Mouse (Mus musculus): Measurements from ENCODE around the gene Ttc7b. TPM values are rescaled to one million over a fixed set of nuclear protein-coding genes. Genes with fewer than 3 reads are reported as not detected.

The Ttc7b gene
- total and polyA plus RNA-seq, 2 experiments: 7.7 to 10.7 TPM

- H3K27me3 ChIP-seq (ENCODE audit: control insufficient read depth, insufficient read depth, low read length): no peaks in the 10 kb centered on the region
- 0 out of 2 replicates have a peak, but pooled peaks cover 1% of the 10 kb centered on the region for H3K4me1 ChIP-seq (ENCODE audit: control insufficient read depth, insufficient read depth, low read length)
- 91% methylated on average over 16 of the region's 16 CpGs for WGBS
- no peaks in the 10 kb centered on the region for H3K79me2 ChIP-seq (ENCODE audit: control insufficient read depth, insufficient read depth, low read length)
- no peak overlapping the region for H3K9ac ChIP-seq (ENCODE audit: low read depth, low read length)
- peaks cover 12% of the 10 kb centered on the region for H3K36me3 ChIP-seq (ENCODE audit: control insufficient read depth, insufficient read depth, low read length)
- H3K4me3 ChIP-seq (ENCODE audit: insufficient read depth, low read depth, low read length): no peak overlapping the region
- H3K27ac ChIP-seq (replicated peaks; ENCODE audit: insufficient read depth, low read depth, low read length): no peak overlapping the region
- no peak for DNase-seq (ENCODE audit: extremely low read depth, low read depth, low spot score)
- TF ChIP-seq CTCF (IDR thresholded peaks at IDR 0.05; ENCODE audit: low read depth, low read length) (no peak), POLR2A (IDR thresholded peaks at IDR 0.05; ENCODE audit: extremely low read depth, insufficient read depth, low read length) (no peak)
These were observed 167.4 kb downstream of the Ttc7b start for GRCm38 (mm10) chr12:100353075-100353782.

GRCm38 (mm10) chr12:100352094-100352493 lies 168.5 kb downstream of the Ttc7b start:
- Histone ChIP-seq H3K4me3 (ENCODE audit: insufficient read depth, low read depth, low read length) (no peak overlapping the region), H3K36me3 (ENCODE audit: control insufficient read depth, insufficient read depth, low read length) (peaks cover 12% of the 10 kb centered on the region), H3K4me1 (ENCODE audit: control insufficient read depth, insufficient read depth, low read length) (0 out of 2 replicates have a peak, but pooled peaks cover 1% of the 10 kb centered on the region), H3K79me2 (ENCODE audit: control insufficient read depth, insufficient read depth, low read length) (no peaks in the 10 kb centered on the region), H3K27me3 (ENCODE audit: control insufficient read depth, insufficient read depth, low read length) (no peaks in the 10 kb centered on the region), H3K9ac (ENCODE audit: low read depth, low read length) (no peak overlapping the region), H3K27ac (replicated peaks; ENCODE audit: insufficient read depth, low read depth, low read length) (no peak overlapping the region)
- WGBS: 88% methylated on average over 6 of the region's 6 CpGs
- DNase-seq (ENCODE audit: extremely low read depth, low read depth, low spot score): no peak
- TF ChIP-seq CTCF (IDR thresholded peaks at IDR 0.05; ENCODE audit: low read depth, low read length) (no peak), POLR2A (IDR thresholded peaks at IDR 0.05; ENCODE audit: extremely low read depth, insufficient read depth, low read length) (no peak)

- Histone ChIP-seq H3K9ac (ENCODE audit: low read depth, low read length) (no peak overlapping the region), H3K79me2 (ENCODE audit: control insufficient read depth, insufficient read depth, low read length) (no peaks in the 10 kb centered on the region), H3K4me3 (ENCODE audit: insufficient read depth, low read depth, low read length) (no peak overlapping the region), H3K27me3 (ENCODE audit: control insufficient read depth, insufficient read depth, low read length) (no peaks in the 10 kb centered on the region), H3K36me3 (ENCODE audit: control insufficient read depth, insufficient read depth, low read length) (peaks cover 6% of the 10 kb centered on the region; the same call in 1 of the 2 replicates), H3K4me1 (ENCODE audit: control insufficient read depth, insufficient read depth, low read length) (peaks cover 6% of the 10 kb centered on the region), H3K27ac (replicated peaks; ENCODE audit: insufficient read depth, low read depth, low read length) (no peak overlapping the region)
- DNase-seq (ENCODE audit: extremely low read depth, low read depth, low spot score): peak; percentile 73
- TF ChIP-seq POLR2A (IDR thresholded peaks at IDR 0.05; ENCODE audit: extremely low read depth, insufficient read depth, low read length) (no peak), CTCF (IDR thresholded peaks at IDR 0.05; ENCODE audit: low read depth, low read length) (no peak)
- 35% methylated on average over 6 of the region's 6 CpGs for WGBS
These were observed 177.1 kb downstream of the Ttc7b start for GRCm38 (mm10) chr12:100343554-100343953.

GRCm38 (mm10) chr12:100341614-100342013 lies 179.0 kb downstream of the Ttc7b start:
- TF ChIP-seq CTCF (IDR thresholded peaks at IDR 0.05; ENCODE audit: low read depth, low read length) (no peak), POLR2A (IDR thresholded peaks at IDR 0.05; ENCODE audit: extremely low read depth, insufficient read depth, low read length) (no peak)
- H3K36me3 ChIP-seq (ENCODE audit: control insufficient read depth, insufficient read depth, low read length): peaks cover 8% of the 10 kb centered on the region; the same call in 1 of the 2 replicates
- peaks cover 6% of the 10 kb centered on the region for H3K4me1 ChIP-seq (ENCODE audit: control insufficient read depth, insufficient read depth, low read length)
- H3K27ac ChIP-seq (replicated peaks; ENCODE audit: insufficient read depth, low read depth, low read length): no peak overlapping the region
- no peaks in the 10 kb centered on the region for H3K79me2 ChIP-seq (ENCODE audit: control insufficient read depth, insufficient read depth, low read length)
- H3K9ac ChIP-seq (ENCODE audit: low read depth, low read length): no peak overlapping the region
- H3K4me3 ChIP-seq (ENCODE audit: insufficient read depth, low read depth, low read length): no peak overlapping the region
- no peaks in the 10 kb centered on the region for H3K27me3 ChIP-seq (ENCODE audit: control insufficient read depth, insufficient read depth, low read length)
- peak; percentile 66 for DNase-seq (ENCODE audit: extremely low read depth, low read depth, low spot score)
- 48% methylated on average over 7 of the region's 7 CpGs for whole genome bisulfite sequencing

- 97% methylated on average over 7 of the region's 7 CpGs for WGBS
- Histone ChIP-seq H3K27me3 (ENCODE audit: control insufficient read depth, insufficient read depth, low read length) (no peaks in the 10 kb centered on the region), H3K4me1 (ENCODE audit: control insufficient read depth, insufficient read depth, low read length) (peaks cover 6% of the 10 kb centered on the region), H3K36me3 (ENCODE audit: control insufficient read depth, insufficient read depth, low read length) (peaks cover 8% of the 10 kb centered on the region; the same call in 1 of the 2 replicates), H3K9ac (ENCODE audit: low read depth, low read length) (no peak overlapping the region), H3K4me3 (ENCODE audit: insufficient read depth, low read depth, low read length) (no peak overlapping the region), H3K79me2 (ENCODE audit: control insufficient read depth, insufficient read depth, low read length) (no peaks in the 10 kb centered on the region), H3K27ac (replicated peaks; ENCODE audit: insufficient read depth, low read depth, low read length) (no peak overlapping the region)
- no peak for TF ChIP-seq CTCF (IDR thresholded peaks at IDR 0.05; ENCODE audit: low read depth, low read length)
- DNase-seq (ENCODE audit: extremely low read depth, low read depth, low spot score): no peak
These were observed 179.6 kb downstream of the Ttc7b start for GRCm38 (mm10) chr12:100340901-100341460.

- Histone ChIP-seq H3K79me2 (ENCODE audit: control insufficient read depth, insufficient read depth, low read length) (no peaks in the 10 kb centered on the region), H3K36me3 (ENCODE audit: control insufficient read depth, insufficient read depth, low read length) (peaks cover 9% of the 10 kb centered on the region; the same call in 1 of the 2 replicates), H3K9ac (ENCODE audit: low read depth, low read length) (no peak overlapping the region), H3K27ac (replicated peaks; ENCODE audit: insufficient read depth, low read depth, low read length) (no peak overlapping the region), H3K4me1 (ENCODE audit: control insufficient read depth, insufficient read depth, low read length) (peaks cover 4% of the 10 kb centered on the region; the same call in 1 of the 2 replicates), H3K4me3 (ENCODE audit: insufficient read depth, low read depth, low read length) (no peak overlapping the region), H3K27me3 (ENCODE audit: control insufficient read depth, insufficient read depth, low read length) (no peaks in the 10 kb centered on the region)
- TF ChIP-seq CTCF (IDR thresholded peaks at IDR 0.05; ENCODE audit: low read depth, low read length): no peak
- TF ChIP-seq POLR2A (IDR thresholded peaks at IDR 0.05; ENCODE audit: extremely low read depth, insufficient read depth, low read length): no peak
- 63% methylated on average over 3 of the region's 3 CpGs for WGBS
- DNase-seq (ENCODE audit: extremely low read depth, low read depth, low spot score): no peak
These were observed 182.6 kb downstream of the Ttc7b start for GRCm38 (mm10) chr12:100338055-100338454.
